Mouse (Mus musculus): ENCODE data around the gene Zfp513.
"Not testable (repeated sequence)": the region's sequence is repeated elsewhere in the genome, so short reads cannot be mapped to it uniquely, and the experiment has no call there.

Gene Zfp513

GRCm38 (mm10) chr5:31201742-31202590 lies at the start of gene Zfp513:
Gene Zfp513, minus strand, starts transcription at chr5:31202303.
- peak; percentile 97 for DNase-seq (ENCODE audit: low spot score)

DNA sequence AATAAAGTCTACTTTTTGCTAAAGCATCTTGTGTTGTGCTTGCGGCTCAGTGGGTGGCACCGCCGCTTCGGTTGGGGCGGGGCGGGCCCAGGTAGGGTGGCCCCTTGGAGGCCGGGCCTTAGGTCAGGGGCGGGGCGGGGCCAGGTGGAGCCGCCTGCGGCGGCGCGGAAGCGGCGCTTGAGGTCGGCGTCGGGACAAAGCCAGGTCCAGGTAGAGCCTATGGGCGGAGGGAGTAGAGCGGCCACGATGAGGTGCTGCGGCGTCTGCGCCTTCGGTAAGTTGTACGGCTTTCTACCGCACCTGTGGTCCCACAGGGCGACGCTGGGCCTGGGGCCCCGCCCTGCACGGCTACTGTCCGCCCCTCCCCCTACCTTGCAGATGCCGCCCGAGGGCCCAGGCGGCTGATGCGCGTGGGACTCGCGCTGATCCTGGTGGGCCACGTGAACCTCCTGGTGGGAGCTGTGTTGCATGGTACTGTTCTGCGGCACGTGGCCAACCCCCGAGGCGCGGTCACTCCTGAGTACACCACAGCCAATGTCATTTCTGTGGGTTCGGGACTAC lies 49.5 kb upstream of the Zfp513 start, which contains the start of gene Krtcap3:
Gene Krtcap3 (plus strand): TSS at position 151 of the 561 bp plus-strand sequence.
- DNase-seq (ENCODE audit: low spot score): no peak

DNA sequence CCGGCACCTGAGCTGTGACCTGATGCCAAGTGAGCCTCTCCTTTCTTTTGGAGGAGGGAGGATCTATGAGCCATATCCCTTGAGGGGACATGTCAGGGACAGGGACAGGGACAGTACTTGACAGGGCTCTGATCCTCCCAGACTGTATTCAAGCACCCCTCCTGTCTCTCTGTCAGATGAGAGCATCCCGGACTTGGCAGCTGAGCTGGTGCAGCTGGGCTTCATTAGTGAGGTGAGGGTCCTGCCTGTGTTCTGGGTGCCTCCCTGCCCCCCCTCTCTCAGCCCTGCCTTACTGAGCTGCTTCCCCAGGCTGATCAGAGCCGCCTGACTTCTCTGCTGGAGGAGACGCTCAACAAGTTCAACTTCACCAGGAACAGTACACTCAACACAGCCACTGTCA lies 48.6 kb upstream of the Zfp513 start:
- no peak for DNase-seq (ENCODE audit: low spot score)

DNA sequence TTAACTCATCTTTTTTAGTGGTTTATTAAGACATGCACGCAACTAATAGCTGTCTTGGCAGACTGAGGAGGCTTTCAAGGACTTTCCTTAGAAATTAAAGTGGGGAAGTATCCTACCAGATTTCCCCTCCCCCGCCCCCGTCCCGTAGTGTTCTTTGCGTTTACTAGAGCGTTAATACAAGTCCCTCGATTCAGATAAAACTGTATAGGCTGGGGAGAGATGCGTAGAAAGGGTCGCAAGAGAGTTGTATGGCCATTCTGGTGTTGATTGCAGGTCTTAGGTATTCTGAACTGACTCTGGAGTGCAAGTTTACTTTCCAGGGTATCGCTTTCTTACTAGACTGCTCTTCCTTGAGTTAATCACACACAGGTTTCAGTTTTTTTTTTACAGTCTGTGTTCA lies 40.1 kb upstream of the Zfp513 start:
- no peak for DNase-seq (ENCODE audit: low spot score)

- no peak for DNase-seq (ENCODE audit: low spot score)
Measured at GRCm38 (mm10) chr5:31241522-31242034, 39.5 kb upstream of the Zfp513 start.

- peak; percentile 95 for DNase-seq (ENCODE audit: low spot score)
Measured at GRCm38 (mm10) chr5:31240637-31241521, 38.8 kb upstream of the Zfp513 start, which contains the start of the genes Nrbp1 and Gm9970. Gene Nrbp1, plus strand, starts transcription at chr5:31240864. Gene Gm9970, minus strand, starts transcription at chr5:31241232.

- no peak for DNase-seq (ENCODE audit: low spot score)
Measured at GRCm38 (mm10) chr5:31226641-31227040, 24.5 kb upstream of the Zfp513 start.

DNA sequence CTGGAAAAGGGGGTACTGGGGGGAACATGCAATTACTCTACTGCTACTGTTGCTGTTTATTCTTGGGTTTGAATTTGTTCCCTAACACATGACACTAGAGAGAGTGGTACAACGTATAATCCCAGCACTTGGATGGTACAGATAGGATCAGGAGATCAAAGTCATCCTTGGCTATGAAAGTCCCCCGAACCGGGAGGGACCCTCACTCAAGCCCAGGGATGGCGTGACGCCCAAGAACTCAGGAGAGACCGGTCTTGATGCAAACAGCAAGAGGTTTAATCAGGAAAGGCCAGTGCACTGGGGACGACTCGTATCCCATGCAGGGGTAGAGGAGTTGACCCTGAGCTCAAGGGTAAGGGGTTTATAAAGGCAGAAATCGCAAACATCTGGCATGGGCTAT lies 20.6 kb upstream of the Zfp513 start:
- no peak for DNase-seq (ENCODE audit: low spot score)

DNA sequence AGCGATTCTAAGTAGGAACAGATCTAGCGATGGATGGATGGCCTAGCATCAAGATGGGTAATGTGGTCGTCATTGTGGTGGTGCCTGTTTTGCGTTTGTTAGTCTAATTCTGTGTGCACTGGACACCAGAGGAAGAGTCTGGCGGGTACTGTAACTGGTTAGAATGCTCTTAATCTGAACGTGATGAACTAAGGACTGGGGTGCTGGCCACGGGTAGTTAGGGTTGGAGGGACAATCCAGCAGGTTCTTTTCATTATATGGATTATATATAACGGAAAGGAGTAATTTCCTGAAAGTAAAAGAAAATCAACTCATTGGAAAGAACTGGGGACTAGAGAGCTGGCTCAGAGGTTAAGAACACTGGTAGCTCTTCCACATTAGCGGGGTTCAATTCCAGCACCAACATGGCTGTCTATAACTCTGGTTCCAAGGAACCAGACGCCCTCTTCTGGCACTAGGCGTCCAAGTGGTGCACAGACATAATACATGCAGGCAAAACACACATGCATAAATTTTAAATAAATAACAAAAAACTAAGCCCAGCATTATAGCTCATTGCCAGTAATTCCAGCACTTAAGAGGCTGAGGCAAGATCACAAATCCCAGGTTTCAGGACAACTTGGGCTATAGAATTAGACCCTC lies 19.3 kb upstream of the Zfp513 start:
- peak; percentile 78 for DNase-seq (ENCODE audit: low spot score)

- peak; percentile 98 for DNase-seq (ENCODE audit: low spot score)
Measured at GRCm38 (mm10) chr5:31220448-31221303, 18.6 kb upstream of the Zfp513 start, which contains the start of gene Ppm1g. Gene Ppm1g, minus strand, starts transcription at chr5:31220687.

- peak; percentile 69 for DNase-seq (ENCODE audit: low spot score)
Measured at GRCm38 (mm10) chr5:31219911-31220447, 17.9 kb upstream of the Zfp513 start.

DNA sequence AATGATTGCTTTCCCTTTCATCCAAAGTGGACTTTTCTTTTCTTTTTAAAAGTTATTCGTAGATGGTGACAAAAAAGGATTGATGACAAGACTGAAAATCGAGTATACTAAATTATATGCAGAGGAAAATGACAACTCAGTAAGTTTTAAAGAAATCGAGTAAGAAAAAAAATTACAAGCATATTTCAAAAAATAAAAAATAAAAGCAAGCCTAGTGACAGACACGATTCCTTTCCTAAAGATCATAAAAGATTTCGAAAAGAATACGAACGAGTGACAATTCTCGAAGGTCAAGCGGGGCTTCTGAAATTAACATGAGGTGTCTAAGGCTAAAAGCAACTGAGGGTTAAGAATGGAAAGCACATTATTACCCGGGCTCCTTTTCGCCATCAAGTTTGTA lies 17.4 kb upstream of the Zfp513 start:
- DNase-seq (ENCODE audit: low spot score): no peak

DNA sequence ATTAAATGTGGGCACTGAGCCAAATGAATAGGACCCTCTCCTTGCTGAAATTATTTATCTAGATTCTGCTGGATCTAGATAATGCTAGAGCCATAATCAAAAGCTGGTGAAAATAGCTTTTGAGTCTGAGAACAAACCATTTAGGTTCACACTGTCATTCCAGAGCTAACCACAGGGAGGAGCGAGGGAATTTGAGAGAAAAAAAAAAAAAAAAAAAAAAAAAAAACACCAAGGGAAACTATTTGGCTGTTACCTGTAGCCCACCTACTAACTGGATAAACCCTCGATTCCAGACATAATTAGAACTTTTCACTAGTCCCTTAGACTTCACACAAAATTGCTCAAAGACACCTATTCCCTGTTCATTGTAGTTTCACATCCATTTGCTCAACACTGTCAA lies 17.0 kb upstream of the Zfp513 start:
- peak; percentile 69 for DNase-seq (ENCODE audit: low spot score)

GRCm38 (mm10) chr5:31218294-31218693 lies 16.2 kb upstream of the Zfp513 start:
- DNase-seq (ENCODE audit: low spot score): no peak

- not testable (repeated sequence) for DNase-seq (ENCODE audit: low spot score)
Measured at GRCm38 (mm10) chr5:31216554-31216953, 14.5 kb upstream of the Zfp513 start.

DNA sequence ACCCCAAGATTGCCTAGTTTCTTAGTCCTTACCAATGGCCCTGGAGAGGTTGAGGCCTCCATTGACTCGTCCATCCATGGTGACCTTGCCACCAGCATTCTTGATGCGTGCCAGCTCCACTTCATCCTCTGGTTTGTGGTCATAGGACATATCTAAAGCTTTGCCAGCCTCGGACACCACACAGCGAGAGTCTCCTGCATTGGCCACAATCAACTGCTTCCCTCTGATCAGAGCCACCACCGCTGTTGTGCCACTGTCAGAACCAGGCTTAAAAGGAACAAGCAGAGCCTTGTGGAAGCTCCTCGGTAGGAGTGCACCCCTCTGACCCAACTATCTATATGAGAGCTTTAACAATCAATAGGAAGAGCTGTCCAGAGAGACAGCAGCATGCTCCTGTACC lies 2.3 kb upstream of the Zfp513 start:
- DNase-seq (ENCODE audit: low spot score): no peak

DNA sequence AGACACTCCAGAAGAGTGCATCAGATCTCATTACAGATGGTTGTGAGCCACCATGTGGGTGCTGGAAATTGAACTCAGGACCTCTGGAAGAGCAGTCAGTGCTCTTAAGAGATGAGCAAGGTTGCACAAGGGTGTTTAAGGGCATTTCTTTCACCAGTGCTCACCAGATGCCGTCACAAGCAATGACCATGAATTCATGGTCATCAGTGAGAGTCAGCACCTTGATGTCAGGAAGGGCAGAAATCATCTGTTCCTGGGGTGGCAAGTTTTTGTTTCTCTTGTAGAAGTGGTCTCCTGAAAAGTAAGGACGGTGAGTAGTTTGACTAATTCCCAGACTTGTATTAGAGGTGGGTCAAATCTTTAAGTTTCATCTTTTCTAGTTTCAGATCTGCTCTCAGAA lies 1.8 kb upstream of the Zfp513 start:
- no peak for DNase-seq (ENCODE audit: low spot score)

DNA sequence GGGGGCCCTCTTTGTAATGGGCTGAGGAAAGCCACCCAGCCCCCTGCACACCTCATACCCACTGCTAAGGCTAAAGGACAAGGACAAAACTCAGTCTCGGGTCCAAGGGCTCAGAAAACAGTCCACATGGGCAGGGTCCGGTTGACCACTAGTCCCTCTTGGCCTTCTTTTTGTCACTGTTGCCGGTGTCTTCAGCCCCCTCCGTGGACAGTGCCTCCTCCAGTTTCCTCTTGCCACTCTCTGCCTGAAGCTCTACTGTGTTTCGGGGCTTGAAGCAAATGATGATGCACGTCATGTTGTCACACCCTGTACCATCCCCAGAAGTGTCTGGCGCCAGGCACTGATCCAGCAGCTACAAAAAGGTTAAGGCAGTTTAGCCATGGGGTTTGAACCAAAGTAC lies 830 bp upstream of the Zfp513 start:
- no peak for DNase-seq (ENCODE audit: low spot score)

GRCm38 (mm10) chr5:31201042-31201741 lies 911 bp downstream of the Zfp513 start:
- no peak for DNase-seq (ENCODE audit: low spot score)

GRCm38 (mm10) chr5:31200327-31200768 lies 1.8 kb downstream of the Zfp513 start:
- no peak for DNase-seq (ENCODE audit: low spot score)
